Mouse (Mus musculus) liver, embryonic 11.5 days (tissue): ENCODE measurements around the gene Rora. TPM values are rescaled to one million over a fixed set of nuclear protein-coding genes. Genes with fewer than 3 reads are reported as not detected.

Experiments
- ATAC-seq: fragments of 200-750 bp; cut with Nextera tagmentation; replicated peaks from 2 replicates; pipeline ENCODE4 v1.8.0; 2017; ENCODE audit warnings: moderate number of reproducible peaks, mild to moderate bottlenecking, moderate TSS enrichment, moderate library complexity; ENCODE audit not compliant: low FRiP score
- DNase-seq: peaks from one replicate; pipeline ENCODE4 v3.0.0-alpha.2; 2017; ENCODE audit warnings: low spot score
- H3K27ac ChIP-seq: fragments of 300-500 bp; sonication (generic); 2 replicates; pipeline ENCODE4 v1.5.1; 2014; ENCODE audit warnings: mild to moderate bottlenecking, low read depth, low read length, control low read depth
- H3K27me3 ChIP-seq: fragments of 300-500 bp; sonication (generic); replicated peaks from 2 replicates; pipeline ENCODE4 v1.6.1; 2014; ENCODE audit warnings: low read length, mixed read lengths; ENCODE audit not compliant: control insufficient read depth, insufficient read depth
- H3K36me3 ChIP-seq: fragments of 300-500 bp; sonication (generic); 2 replicates; pipeline ENCODE4 v1.6.1; 2014; ENCODE audit warnings: mild to moderate bottlenecking, low read length, moderate library complexity, mixed read lengths; ENCODE audit not compliant: control insufficient read depth, insufficient read depth
- H3K4me1 ChIP-seq: fragments of 300-500 bp; sonication (generic); replicated peaks from 2 replicates; pipeline ENCODE4 v1.6.1; 2014; ENCODE audit warnings: low read length, mixed read lengths; ENCODE audit not compliant: control insufficient read depth, insufficient read depth
- H3K4me2 ChIP-seq: fragments of 300-500 bp; sonication (generic); 2 replicates; pipeline ENCODE4 v1.6.1; 2014; ENCODE audit warnings: mild to moderate bottlenecking, control low read depth, moderate library complexity
- H3K4me3 ChIP-seq: fragments of 300-500 bp; sonication (generic); 2 replicates; pipeline ENCODE4 v1.5.1; 2014; ENCODE audit warnings: low read depth, low read length, control low read depth
- H3K9ac ChIP-seq: fragments of 300-500 bp; sonication (generic); 2 replicates; pipeline ENCODE4 v1.6.1; 2014; ENCODE audit warnings: low read depth, low read length, control low read depth
- H3K9me3 ChIP-seq: fragments of 300-500 bp; sonication (generic); 2 replicates; pipeline ENCODE4 v1.6.1; 2016; ENCODE audit warnings: low read length, inconsistent platforms, mixed read lengths; ENCODE audit not compliant: control insufficient read depth
- WGBS: fragments of 180-500 bp; shearing (Covaris S2); extraction: QIAGEN DNeasy Blood & Tissue Kit; methylation state at CpG from one replicate; pipeline ENCODE4 v1.1.7; 2014; 5-methylcytosine and 5-hydroxymethylcytosine counted together
- polyA plus RNA-seq: library from polyadenylated mRNA; unstranded; fragments of >200 nt; fragmentation: Nextera tagmentation; extraction: Ambion mirVana; gene quantifications from 2 replicates; pipeline ENCODE4 v1.2.1, GENCODE M21; 2014

Gene Rora
- polyA plus RNA-seq, 1 experiment from 2014 or later = 4.3 TPM

DNA sequence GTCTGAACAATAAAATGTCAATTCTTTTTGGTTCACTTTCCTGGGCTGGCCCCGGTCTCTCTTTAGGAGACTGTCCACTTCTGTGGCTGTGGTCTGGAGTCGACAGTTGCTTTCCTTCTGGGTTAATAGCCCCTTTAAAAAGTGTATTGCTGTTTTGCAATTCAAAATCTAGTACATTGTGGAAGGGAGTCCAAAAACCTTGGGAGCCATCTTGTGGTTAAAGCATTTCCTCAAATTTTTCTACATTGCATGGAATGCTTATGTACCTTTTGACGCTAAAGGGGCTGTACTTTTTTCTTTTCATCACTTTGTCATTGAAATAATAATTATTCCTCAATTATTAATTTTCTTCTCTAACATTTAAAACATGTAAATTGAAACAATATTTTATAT lies 667.0 kb downstream of the Rora start:
- Histone ChIP-seq H3K4me3 (no peak overlapping the region), H3K36me3 (no peaks in the 10 kb centered on the region), H3K9me3 (no peaks in the 10 kb centered on the region), H3K27me3 (no peaks in the 10 kb centered on the region), H3K4me1 (peaks cover 13% of the 10 kb centered on the region), H3K27ac (no peak overlapping the region), H3K4me2 (no peak overlapping the region), H3K9ac (no peak overlapping the region)
- no peak for ATAC-seq
- DNase-seq = no peak
- 61% methylated on average over 3 of the region's 3 CpGs for WGBS

DNA sequence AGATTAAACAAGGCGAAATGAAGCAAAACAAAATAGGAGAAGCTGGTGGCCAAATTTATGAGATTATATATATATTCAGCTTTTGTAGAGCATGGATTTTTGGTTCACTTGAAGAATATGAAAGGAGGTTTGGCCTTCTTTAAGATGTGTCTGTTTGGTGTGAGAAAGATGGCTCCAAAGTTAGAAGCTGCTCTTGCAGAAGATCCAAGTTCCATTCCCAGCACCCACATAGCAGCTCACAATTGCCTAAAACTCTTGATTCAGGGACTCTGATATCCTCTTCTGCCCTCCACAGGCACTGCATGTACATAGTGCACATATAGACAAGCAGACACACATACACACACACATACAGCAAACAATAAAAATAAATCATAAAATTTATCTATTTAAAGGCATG lies 668.4 kb downstream of the Rora start:
- H3K9ac ChIP-seq = no peak overlapping the region
- H3K27ac ChIP-seq = no peak overlapping the region
- H3K27me3 ChIP-seq = no peaks in the 10 kb centered on the region
- DNase-seq (no peak), ATAC-seq (no peak)
- H3K36me3 ChIP-seq = no peaks in the 10 kb centered on the region
- H3K4me2 ChIP-seq = no peak overlapping the region
- 86% methylated on average over 1 of the region's 1 CpGs for WGBS
- H3K9me3 ChIP-seq = no peaks in the 10 kb centered on the region
- peaks cover 13% of the 10 kb centered on the region for H3K4me1 ChIP-seq
- no peak overlapping the region for H3K4me3 ChIP-seq

DNA sequence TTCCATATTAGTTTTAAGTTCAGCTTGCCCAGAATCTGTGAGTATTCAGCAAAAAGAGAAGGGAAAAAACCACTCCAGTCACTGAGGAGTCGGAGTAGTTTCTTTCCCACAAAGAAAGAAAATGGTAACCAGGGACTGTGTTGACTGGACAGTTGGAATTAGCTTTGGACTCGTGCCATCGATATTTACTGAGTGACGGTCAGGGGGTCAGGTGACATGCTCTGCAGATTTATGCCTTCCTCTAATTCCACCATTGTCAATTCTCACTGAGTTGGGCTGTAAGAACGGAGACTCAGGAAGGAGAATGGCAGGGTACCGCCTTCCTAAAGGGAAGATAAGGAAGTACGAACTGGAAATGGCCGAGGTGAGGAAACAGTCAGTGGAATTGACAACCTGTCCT lies 670.2 kb downstream of the Rora start:
- DNase-seq = no peak
- Histone ChIP-seq H3K9ac (no peak overlapping the region), H3K4me3 (no peak overlapping the region), H3K9me3 (no peaks in the 10 kb centered on the region), H3K27me3 (no peaks in the 10 kb centered on the region), H3K4me2 (peak overlapping the region; percentile 6; the same call in 1 of the 2 replicates), H3K4me1 (peaks cover 13% of the 10 kb centered on the region), H3K27ac (no peak overlapping the region), H3K36me3 (no peaks in the 10 kb centered on the region)
- no peak for ATAC-seq
- 56% methylated on average over 8 of the region's 8 CpGs for WGBS

DNA sequence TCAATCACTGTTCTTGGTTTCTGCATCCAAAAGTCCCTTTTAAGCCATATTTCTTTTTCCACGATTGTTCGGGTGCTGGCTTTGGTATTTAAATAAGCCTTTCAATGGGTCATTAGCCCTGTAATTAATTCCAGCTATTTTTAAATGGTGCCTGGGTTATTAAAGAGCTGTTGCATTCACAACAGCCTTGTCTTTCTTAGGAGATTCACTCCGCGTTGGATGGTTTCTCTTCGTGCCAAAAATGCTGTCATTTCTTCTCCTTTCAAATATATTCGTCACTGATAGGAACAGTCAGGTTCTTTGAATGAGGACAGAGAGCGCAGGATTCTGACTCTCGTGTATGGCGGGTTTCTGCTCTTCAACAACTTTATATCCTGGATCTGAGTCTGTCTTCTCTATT lies 673.5 kb downstream of the Rora start:
- H3K27ac ChIP-seq = no peak overlapping the region
- no peaks in the 10 kb centered on the region for H3K9me3 ChIP-seq
- WGBS = 84% methylated on average over 9 of the region's 9 CpGs
- H3K4me2 ChIP-seq = no peak overlapping the region
- no peaks in the 10 kb centered on the region for H3K36me3 ChIP-seq
- DNase-seq = no peak
- ATAC-seq = no peak
- H3K9ac ChIP-seq = no peak overlapping the region
- no peak overlapping the region for H3K4me3 ChIP-seq
- peaks cover 11% of the 10 kb centered on the region for H3K4me1 ChIP-seq
- H3K27me3 ChIP-seq = no peaks in the 10 kb centered on the region

DNA sequence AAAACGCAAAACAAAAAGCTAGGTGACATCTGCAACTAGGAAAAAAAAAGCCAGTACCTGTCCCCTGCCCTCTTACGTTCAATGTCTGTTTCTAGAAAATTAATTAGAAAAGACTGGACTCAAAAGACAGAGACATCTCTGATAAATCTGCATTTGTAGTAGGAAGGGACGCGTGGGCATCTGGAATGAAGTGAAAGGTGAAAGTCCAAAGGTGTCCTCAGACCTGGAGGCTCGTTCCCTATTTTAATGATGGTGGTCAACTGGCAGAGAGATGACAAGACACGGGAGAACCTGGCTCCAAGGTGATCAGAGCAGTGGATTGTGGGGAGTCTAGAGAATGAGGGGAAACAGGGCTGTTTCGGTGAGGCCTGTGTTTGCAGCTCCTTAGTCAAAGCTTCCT lies 674.0 kb downstream of the Rora start:
- WGBS = 82% methylated on average over 7 of the region's 7 CpGs
- no peak for DNase-seq
- Histone ChIP-seq H3K27me3 (no peaks in the 10 kb centered on the region), H3K4me1 (peaks cover 11% of the 10 kb centered on the region), H3K4me2 (no peak overlapping the region), H3K36me3 (no peaks in the 10 kb centered on the region), H3K9me3 (no peaks in the 10 kb centered on the region), H3K4me3 (no peak overlapping the region), H3K27ac (no peak overlapping the region), H3K9ac (no peak overlapping the region)
- ATAC-seq = no peak

DNA sequence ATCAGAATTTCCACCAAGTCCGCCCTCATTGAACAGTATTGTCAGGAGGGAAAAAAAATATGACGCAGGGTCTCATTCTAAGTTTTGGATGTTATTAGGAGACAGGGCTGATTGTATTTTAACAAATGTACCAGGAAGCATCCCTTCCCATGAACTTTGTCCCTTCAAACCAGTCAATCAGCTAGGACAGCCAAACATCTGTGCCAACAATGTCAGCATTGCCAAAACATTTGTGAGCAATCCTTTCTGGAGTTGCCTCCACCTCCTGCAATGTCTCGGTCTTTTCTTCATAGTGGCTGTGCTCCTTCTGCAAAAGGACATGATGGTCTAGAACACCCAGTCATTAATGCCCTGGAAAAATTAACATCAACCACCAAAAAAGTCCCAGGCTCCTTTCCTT lies 678.2 kb downstream of the Rora start:
- Histone ChIP-seq H3K27me3 (no peaks in the 10 kb centered on the region), H3K9ac (no peak overlapping the region), H3K27ac (no peak overlapping the region), H3K9me3 (no peaks in the 10 kb centered on the region), H3K4me3 (no peak overlapping the region), H3K4me1 (no peaks in the 10 kb centered on the region; the same call in 1 of the 2 replicates), H3K4me2 (no peak overlapping the region), H3K36me3 (no peaks in the 10 kb centered on the region)
- ATAC-seq = no peak
- WGBS = 81% methylated on average over 3 of the region's 3 CpGs
- DNase-seq = no peak

DNA sequence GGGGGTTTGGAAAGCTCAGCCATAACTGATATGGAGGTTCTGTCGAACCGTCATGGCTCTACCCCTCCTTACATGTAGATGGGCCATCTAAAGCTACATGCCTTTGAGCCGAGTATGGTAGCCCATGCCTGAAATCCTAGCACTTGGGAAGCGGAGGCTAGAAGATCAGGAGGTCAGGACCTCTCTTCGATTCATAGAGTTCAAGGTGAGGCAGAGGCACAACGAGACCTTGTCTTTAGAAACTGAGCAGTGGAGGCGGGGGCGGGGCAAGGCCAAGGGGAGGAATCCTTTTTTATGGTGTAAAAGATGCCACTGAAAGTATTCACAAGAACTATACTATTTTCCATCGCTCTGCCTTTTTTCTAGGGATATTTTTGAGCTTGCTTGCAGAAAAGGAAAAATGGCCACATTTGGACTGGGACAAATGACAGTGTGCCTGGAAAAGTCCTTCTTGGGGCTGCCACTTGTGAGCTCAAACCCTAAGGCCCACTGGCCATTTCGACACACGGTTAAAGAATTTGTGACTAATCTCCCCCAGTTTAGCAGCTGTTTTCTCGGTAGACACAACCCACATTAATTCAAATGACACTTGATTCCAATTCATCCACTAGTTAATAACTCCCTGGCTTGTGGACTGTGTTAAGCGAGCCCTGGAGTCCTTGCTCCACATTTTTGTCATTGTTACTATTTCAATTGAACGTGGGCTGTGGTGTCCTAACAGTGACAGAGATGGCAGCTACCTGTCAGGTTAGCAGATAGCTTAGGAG lies 679.4 kb downstream of the Rora start:
- no peaks in the 10 kb centered on the region for H3K9me3 ChIP-seq
- no peak overlapping the region for H3K4me3 ChIP-seq
- H3K4me1 ChIP-seq = no peaks in the 10 kb centered on the region; the same call in 1 of the 2 replicates
- H3K9ac ChIP-seq = no peak overlapping the region
- H3K27ac ChIP-seq = no peak overlapping the region
- 81% methylated on average over 14 of the region's 14 CpGs for WGBS
- DNase-seq (no peak), ATAC-seq (no peak)
- no peak overlapping the region for H3K4me2 ChIP-seq
- H3K36me3 ChIP-seq = no peaks in the 10 kb centered on the region
- no peaks in the 10 kb centered on the region for H3K27me3 ChIP-seq

DNA sequence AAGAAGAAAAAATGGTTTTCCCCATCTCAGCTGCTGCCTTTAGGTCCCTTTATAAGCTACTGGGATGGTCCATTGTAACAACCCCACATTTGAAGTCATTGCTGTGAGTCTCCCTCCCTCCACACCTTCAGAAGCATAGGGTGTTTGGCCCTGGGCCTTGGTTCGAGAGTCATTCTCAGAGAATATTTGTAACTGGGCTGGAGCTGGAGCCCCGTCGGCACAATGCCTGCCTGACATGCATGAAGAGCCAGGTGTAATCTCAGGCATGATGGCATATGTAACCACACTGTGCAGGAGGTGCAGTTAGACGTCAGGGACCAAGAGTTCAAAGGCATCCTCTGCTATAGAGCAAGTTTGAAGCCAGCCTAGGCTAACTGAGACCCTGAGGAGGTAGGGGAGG lies 680.1 kb downstream of the Rora start:
- no peak for ATAC-seq
- no peaks in the 10 kb centered on the region for H3K9me3 ChIP-seq
- H3K4me2 ChIP-seq = no peak overlapping the region
- H3K27ac ChIP-seq = no peak overlapping the region
- WGBS = 76% methylated on average over 4 of the region's 4 CpGs
- H3K4me3 ChIP-seq = no peak overlapping the region
- H3K27me3 ChIP-seq = no peaks in the 10 kb centered on the region
- H3K36me3 ChIP-seq = no peaks in the 10 kb centered on the region
- no peaks in the 10 kb centered on the region; the same call in 1 of the 2 replicates for H3K4me1 ChIP-seq
- H3K9ac ChIP-seq = no peak overlapping the region
- no peak for DNase-seq

DNA sequence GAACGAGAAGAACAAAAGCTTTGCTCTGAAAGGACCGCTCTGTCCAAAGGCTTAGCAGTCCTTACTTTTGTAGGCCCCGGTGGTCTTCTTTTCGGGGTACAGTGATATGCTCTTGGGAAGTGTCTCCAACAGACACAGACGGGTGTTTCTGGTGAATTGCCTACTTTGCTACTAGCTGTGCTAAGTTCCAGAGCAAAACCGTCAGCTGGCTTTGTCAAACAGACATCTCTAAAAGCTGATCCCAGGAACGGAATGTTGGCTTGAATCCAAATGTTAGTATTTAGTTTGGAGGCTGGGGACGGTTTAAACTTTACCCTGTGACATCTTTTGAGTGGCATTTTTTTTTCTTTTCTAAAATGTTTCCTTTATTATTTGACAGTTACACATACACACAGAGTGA lies 680.5 kb downstream of the Rora start:
- Histone ChIP-seq H3K27me3 (no peaks in the 10 kb centered on the region), H3K27ac (no peak overlapping the region), H3K9me3 (no peaks in the 10 kb centered on the region), H3K4me2 (no peak overlapping the region), H3K4me1 (no peaks in the 10 kb centered on the region; the same call in 1 of the 2 replicates), H3K4me3 (no peak overlapping the region), H3K9ac (no peak overlapping the region), H3K36me3 (no peaks in the 10 kb centered on the region)
- DNase-seq (no peak), ATAC-seq (no peak)
- WGBS = 71% methylated on average over 8 of the region's 8 CpGs
